Mouse (Mus musculus) limb, embryonic 10.5 days (tissue): ENCODE results near the gene Fscn2. TPM values are rescaled to one million over a fixed set of nuclear protein-coding genes. Genes with fewer than 3 reads are reported as not detected.

Experiments used
- DNase-seq: peaks from one replicate; pipeline ENCODE4 v3.0.0-alpha.2; 2017; ENCODE audit warnings: low spot score
- H3K27ac ChIP-seq: fragments of 300-500 bp; sonication (generic); 2 replicates; pipeline ENCODE4 v1.5.1; 2016; ENCODE audit warnings: mild to moderate bottlenecking
- H3K27me3 ChIP-seq: fragments of 300-500 bp; sonication (generic); 2 replicates; pipeline ENCODE4 v1.6.1; 2016; ENCODE audit warnings: low read depth, mild to moderate bottlenecking; ENCODE audit not compliant: poor library complexity, severe bottlenecking
- H3K36me3 ChIP-seq: fragments of 300-500 bp; sonication (generic); 2 replicates; pipeline ENCODE4 v1.6.1; 2016; ENCODE audit warnings: mild to moderate bottlenecking, moderate library complexity
- H3K4me1 ChIP-seq: fragments of 300-500 bp; sonication (generic); 2 replicates; pipeline ENCODE4 v1.6.1; 2016
- H3K4me3 ChIP-seq: fragments of 300-500 bp; sonication (generic); 2 replicates; pipeline ENCODE4 v1.5.1; 2016; ENCODE audit warnings: mild to moderate bottlenecking, moderate library complexity
- H3K9me3 ChIP-seq: fragments of 300-500 bp; sonication (generic); replicated peaks from 2 replicates; pipeline ENCODE4 v1.6.1; 2016; ENCODE audit warnings: mild to moderate bottlenecking
- WGBS: fragments of 180-500 bp; shearing (Covaris S2); methylation state at CpG from one replicate; pipeline ENCODE4 v1.1.7; 2016; 5-methylcytosine and 5-hydroxymethylcytosine counted together
- polyA plus RNA-seq: library from polyadenylated mRNA; unstranded; fragments of >200 nt; fragmentation: Nextera tagmentation; extraction: Ambion mirVana; gene quantifications from 2 replicates; pipeline ENCODE4 v1.2.1, GENCODE M21; 2016

Fscn2 gene
- polyA plus RNA-seq, 1 experiment from 2014 or later = 0.74 TPM

DNA sequence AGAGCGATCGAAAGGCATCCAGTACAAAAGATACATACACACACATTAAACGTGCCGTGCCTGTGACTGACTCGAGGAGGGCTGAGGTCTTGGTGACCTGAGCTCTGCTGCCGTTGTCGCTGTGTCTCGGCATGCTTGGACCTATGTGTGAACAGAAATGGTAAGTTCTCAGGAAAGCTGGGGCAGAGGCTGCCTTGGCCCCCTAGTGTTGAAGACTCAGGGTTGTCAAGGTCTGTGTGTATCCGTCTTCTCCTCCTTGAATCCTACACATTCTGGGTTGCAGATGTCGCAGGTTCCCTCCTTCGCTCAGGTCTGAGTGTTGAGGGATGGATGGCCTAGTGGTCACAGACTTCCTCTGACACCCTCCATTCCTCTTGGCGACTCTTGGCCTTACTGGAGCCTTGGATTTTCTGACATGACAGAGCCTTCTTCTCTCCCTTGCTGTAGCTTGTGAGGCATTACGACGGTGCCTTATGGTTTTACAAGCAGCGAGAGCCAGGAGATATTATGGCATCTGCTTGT lies 5.0 kb upstream of the Fscn2 start:
- no peak overlapping the region for H3K4me3 ChIP-seq
- 87% methylated on average over 15 of the region's 15 CpGs for WGBS
- no peak overlapping the region; the same call in 1 of the 2 replicates for H3K27ac ChIP-seq
- peaks cover 72% of the 10 kb centered on the region for H3K4me1 ChIP-seq
- no peaks in the 10 kb centered on the region for H3K36me3 ChIP-seq
- H3K9me3 ChIP-seq = no peaks in the 10 kb centered on the region
- no peaks in the 10 kb centered on the region for H3K27me3 ChIP-seq
- DNase-seq = no peak

- H3K9me3 ChIP-seq = no peaks in the 10 kb centered on the region
- H3K4me1 ChIP-seq = peaks cover 72% of the 10 kb centered on the region
- H3K4me3 ChIP-seq = no peak overlapping the region
- H3K27ac ChIP-seq = no peak overlapping the region
- no peaks in the 10 kb centered on the region for H3K36me3 ChIP-seq
- H3K27me3 ChIP-seq = no peaks in the 10 kb centered on the region
- DNase-seq = no peak
- WGBS = 92% methylated on average over 4 of the region's 4 CpGs
Measured at GRCm38 (mm10) chr11:120356900-120357299, 4.4 kb upstream of the Fscn2 start.

- WGBS = 32% methylated on average over 10 of the region's 10 CpGs
- peaks cover 76% of the 10 kb centered on the region for H3K4me1 ChIP-seq
Measured at GRCm38 (mm10) chr11:120357791-120358401, 3.4 kb upstream of the Fscn2 start.

GRCm38 (mm10) chr11:120359391-120359790 lies 1.9 kb upstream of the Fscn2 start:
- WGBS = 90% methylated on average over 6 of the region's 6 CpGs
- Histone ChIP-seq H3K4me1 (peaks cover 73% of the 10 kb centered on the region), H3K27me3 (no peaks in the 10 kb centered on the region), H3K9me3 (no peaks in the 10 kb centered on the region), H3K27ac (peak overlapping the region; percentile 86), H3K4me3 (no peak overlapping the region), H3K36me3 (no peaks in the 10 kb centered on the region)
- DNase-seq = no peak

More at GRCm38 (mm10) chr11:120357791-120358401, 3.4 kb upstream of the Fscn2 start:
- DNase-seq = peak; percentile 76
- H3K36me3 ChIP-seq = no peaks in the 10 kb centered on the region
- no peaks in the 10 kb centered on the region for H3K9me3 ChIP-seq
- peak overlapping the region; percentile 27 for H3K4me3 ChIP-seq
- H3K27me3 ChIP-seq = no peaks in the 10 kb centered on the region
- H3K27ac ChIP-seq = peak overlapping the region; percentile 86

DNA sequence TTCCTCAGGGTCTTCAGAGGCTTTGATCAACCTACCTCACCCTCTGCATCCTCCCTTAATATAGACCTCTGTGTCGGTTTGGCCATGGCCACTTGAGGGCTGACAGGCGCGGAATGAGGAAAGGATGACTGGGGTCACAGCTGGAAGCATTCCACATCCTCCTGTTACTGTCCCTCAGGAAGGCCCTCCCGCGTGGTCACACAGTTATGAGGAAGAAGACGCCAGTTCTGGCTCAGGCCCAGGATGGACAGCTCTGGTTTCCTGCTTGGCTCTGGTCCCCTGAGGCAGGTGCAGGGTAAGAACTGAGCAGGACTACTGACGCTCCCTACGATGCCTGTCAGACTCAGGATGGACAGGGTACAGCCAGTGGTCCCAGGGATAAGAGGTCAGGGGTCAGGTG lies 1.3 kb upstream of the Fscn2 start:
- Histone ChIP-seq H3K9me3 (no peaks in the 10 kb centered on the region), H3K4me1 (peaks cover 73% of the 10 kb centered on the region)
- no peak for DNase-seq

GRCm38 (mm10) chr11:120360755-120361154 lies 579 bp upstream of the Fscn2 start:
- H3K4me3 ChIP-seq = peak overlapping the region; percentile 1; the same call in 1 of the 2 replicates
- 78% methylated on average over 5 of the region's 5 CpGs for WGBS
- H3K27ac ChIP-seq = peak overlapping the region; percentile 86
- H3K4me1 ChIP-seq = peaks cover 69% of the 10 kb centered on the region
- DNase-seq = no peak
- H3K27me3 ChIP-seq = no peaks in the 10 kb centered on the region
- H3K36me3 ChIP-seq = no peaks in the 10 kb centered on the region
- no peaks in the 10 kb centered on the region for H3K9me3 ChIP-seq

More for the DNA sequence above, 1.3 kb upstream of the Fscn2 start:
- H3K27me3 ChIP-seq = no peaks in the 10 kb centered on the region
- no peaks in the 10 kb centered on the region for H3K36me3 ChIP-seq
- peak overlapping the region; percentile 86 for H3K27ac ChIP-seq
- H3K4me3 ChIP-seq = no peak overlapping the region
- 53% methylated on average over 8 of the region's 8 CpGs for WGBS

DNA sequence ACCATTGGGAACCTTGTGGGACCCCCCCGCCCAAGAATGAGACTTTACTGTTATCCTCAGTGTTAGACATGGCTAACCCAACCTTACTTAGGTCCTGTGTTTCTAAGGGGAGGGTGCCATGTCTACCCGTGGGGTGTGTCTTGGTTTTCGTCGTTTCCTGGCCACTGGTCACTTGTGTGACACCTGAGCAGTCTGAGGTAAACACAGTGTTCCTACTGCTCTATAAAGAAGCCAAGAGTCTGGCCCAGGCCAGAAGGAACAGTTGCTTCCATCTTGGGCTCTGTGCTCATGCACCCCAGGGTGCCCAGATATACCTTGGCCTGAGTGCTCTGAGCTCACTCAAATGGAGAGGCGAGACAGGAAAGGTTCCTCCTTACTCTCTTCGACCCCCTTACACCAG lies 1.6 kb downstream of the Fscn2 start:
- WGBS = 84% methylated on average over 6 of the region's 6 CpGs

DNA sequence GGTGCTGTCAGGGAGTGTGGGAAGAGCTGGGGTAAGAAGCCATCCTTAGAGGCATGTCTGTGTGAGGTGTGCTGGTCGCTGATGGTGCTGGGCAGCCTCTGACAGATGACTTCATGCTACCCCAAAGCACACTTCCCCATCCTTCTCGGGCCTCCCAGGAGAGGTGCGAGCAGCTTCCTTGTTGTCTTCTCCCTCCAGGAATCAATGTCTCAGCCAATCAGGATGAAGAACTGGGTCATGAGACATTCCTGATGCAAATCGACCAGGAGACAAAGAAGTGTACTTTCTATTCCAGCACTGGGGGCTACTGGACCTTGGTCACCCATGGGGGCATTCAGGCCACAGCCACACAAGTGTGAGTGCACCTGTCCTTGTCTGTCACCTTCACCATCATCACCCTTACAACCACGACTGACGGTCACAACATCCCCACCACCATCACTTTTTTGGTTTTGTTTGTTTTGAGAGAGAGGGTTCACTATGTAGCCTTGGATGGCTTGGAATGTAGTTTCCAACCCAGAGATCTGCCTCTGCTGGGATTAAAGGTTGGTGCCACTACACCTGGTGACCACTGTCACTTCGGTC lies 5.2 kb downstream of the Fscn2 start:
- no peaks in the 10 kb centered on the region for H3K9me3 ChIP-seq
- peaks cover 52% of the 10 kb centered on the region for H3K4me1 ChIP-seq
- no peak overlapping the region for H3K27ac ChIP-seq
- DNase-seq = no peak
- 44% methylated on average over 7 of the region's 7 CpGs for WGBS
- no peak overlapping the region for H3K4me3 ChIP-seq
- no peaks in the 10 kb centered on the region for H3K27me3 ChIP-seq
- H3K36me3 ChIP-seq = peaks cover 29% of the 10 kb centered on the region

More for the DNA sequence above, 1.6 kb downstream of the Fscn2 start:
- H3K27me3 ChIP-seq = no peaks in the 10 kb centered on the region
- peak overlapping the region; percentile 86; the same call in 1 of the 2 replicates for H3K27ac ChIP-seq
- 0 out of 2 replicates have a peak, but pooled peaks cover 3% of the 10 kb centered on the region for H3K36me3 ChIP-seq
- no peak for DNase-seq
- no peak overlapping the region for H3K4me3 ChIP-seq
- no peaks in the 10 kb centered on the region for H3K9me3 ChIP-seq
- peaks cover 76% of the 10 kb centered on the region for H3K4me1 ChIP-seq

DNA sequence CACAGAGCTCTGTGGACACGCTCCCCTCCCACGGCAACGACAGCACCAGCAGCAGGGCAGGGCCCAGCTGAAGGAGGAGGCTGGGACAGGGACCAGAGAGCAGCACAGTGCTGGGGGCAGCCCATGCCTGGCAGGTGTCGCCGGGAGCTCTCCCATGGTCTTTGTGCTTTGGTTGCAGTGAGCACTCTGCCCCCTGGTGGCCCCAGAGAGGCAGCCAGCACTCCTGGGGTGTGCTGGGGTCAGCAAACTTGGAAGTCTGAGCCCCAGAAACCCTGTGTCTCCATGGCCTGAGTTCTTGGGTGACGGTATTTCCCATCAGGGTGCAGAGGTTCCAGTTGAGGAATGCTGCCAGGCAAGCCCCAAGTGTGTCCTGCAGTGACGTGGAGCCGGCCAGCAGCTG lies 8.3 kb downstream of the Fscn2 start:
- no peaks in the 10 kb centered on the region for H3K9me3 ChIP-seq
- WGBS = 40% methylated on average over 8 of the region's 8 CpGs
- DNase-seq = peak; percentile 82
- peak overlapping the region; percentile 64 for H3K27ac ChIP-seq
- no peak overlapping the region for H3K4me3 ChIP-seq
- no peaks in the 10 kb centered on the region for H3K27me3 ChIP-seq
- peaks cover 31% of the 10 kb centered on the region; the same call in 1 of the 2 replicates for H3K4me1 ChIP-seq
- H3K36me3 ChIP-seq = peaks cover 60% of the 10 kb centered on the region

DNA sequence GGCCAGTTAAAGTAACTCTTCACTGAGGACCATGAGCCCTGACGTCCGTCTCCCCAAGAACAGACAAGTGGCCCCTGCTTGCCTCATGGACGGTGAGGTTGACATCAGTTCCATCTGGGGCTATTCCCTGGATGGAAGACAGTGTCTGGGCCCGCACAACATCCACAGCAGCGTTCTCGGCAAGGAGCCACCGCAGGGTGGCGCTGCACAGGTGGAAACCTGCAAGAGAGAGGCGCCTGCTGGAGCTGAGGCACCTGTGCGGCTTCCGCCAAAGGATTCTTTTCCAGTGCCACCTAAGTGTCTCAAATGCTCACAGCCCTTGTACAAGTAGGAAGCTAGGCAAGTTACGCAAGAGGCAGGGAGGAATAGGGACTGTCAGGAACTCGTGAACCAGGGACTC lies 11.7 kb downstream of the Fscn2 start:
- no peaks in the 10 kb centered on the region for H3K27me3 ChIP-seq
- H3K9me3 ChIP-seq = no peaks in the 10 kb centered on the region
- WGBS = 63% methylated on average over 13 of the region's 13 CpGs
- peaks cover 25% of the 10 kb centered on the region for H3K4me1 ChIP-seq
- peaks cover 85% of the 10 kb centered on the region for H3K36me3 ChIP-seq
- DNase-seq = no peak
- H3K4me3 ChIP-seq = no peak overlapping the region
- no peak overlapping the region for H3K27ac ChIP-seq

DNA sequence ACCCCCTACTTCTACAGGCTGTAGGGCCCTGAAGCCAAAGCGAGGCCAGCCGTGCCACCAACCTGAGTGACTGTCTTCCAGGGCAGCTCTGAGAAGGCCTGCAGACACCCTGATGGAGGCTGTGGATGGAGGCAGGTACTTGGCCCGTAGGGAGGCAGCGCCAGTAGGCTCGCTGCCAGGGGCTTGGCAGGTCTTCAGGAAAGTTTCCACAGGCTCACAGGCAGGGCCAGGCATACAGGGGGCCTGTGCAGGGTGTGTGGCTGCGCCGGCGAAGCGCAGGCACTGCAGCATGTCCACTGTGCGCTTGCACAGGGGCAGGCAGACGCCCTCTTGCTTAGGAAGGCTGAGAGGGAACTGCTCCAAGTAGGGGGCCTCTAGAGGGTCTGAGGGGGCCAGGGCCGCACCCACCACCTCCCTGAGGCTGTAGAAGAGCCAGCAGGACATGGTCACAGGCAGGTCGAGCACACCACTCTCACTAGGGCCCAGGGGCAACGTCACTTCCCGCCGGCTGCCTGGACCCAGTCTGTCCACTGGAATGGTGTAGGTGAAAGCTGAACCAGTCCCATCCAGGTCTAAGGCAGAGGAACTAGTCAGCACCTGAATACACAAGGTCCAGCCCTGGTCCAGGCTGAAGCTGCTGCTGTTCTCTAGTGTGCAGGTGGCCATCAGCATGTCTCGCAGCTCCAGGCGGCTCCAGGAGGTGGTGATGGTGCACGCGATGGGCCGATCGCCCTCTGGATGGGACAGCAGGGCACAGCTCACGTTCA lies 12.7 kb downstream of the Fscn2 start:
- DNase-seq = no peak
- H3K27ac ChIP-seq = no peak overlapping the region
- H3K4me3 ChIP-seq = no peak overlapping the region
- peaks cover 28% of the 10 kb centered on the region for H3K4me1 ChIP-seq
- WGBS = 93% methylated on average over 23 of the region's 23 CpGs
- no peaks in the 10 kb centered on the region for H3K27me3 ChIP-seq
- H3K36me3 ChIP-seq = peaks cover 82% of the 10 kb centered on the region
- H3K9me3 ChIP-seq = no peaks in the 10 kb centered on the region

DNA sequence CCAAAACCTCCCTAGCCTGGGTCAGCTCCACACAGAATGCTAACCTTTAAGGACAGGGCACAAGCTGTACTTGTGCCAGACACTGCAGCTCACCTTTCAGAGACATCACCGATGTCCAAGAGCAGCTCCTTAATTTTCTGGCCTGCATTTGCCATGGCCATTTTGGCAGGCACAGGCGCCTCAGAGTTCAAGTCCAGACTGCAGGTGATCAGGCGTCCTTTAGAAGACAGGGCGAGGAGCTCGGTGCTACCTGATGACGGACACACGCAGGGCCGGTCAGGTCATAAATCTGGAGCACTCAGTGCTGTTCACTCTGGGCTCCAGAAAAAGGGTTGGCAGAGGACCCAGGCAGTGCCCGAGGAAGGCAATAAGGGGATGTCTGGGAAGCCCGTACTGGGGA lies 14.0 kb downstream of the Fscn2 start:
- H3K4me3 ChIP-seq = no peak overlapping the region
- no peak for DNase-seq
- H3K27ac ChIP-seq = no peak overlapping the region
- WGBS = 95% methylated on average over 10 of the region's 10 CpGs
- peaks cover 26% of the 10 kb centered on the region for H3K4me1 ChIP-seq
- no peaks in the 10 kb centered on the region for H3K27me3 ChIP-seq
- H3K36me3 ChIP-seq = peaks cover 75% of the 10 kb centered on the region
- H3K9me3 ChIP-seq = no peaks in the 10 kb centered on the region
